Mouse (Mus musculus): ENCODE data around the gene Selenbp1.
A peak's percentile ranks its signal among the peaks of the same experiment; 100 is the strongest.

DNA sequence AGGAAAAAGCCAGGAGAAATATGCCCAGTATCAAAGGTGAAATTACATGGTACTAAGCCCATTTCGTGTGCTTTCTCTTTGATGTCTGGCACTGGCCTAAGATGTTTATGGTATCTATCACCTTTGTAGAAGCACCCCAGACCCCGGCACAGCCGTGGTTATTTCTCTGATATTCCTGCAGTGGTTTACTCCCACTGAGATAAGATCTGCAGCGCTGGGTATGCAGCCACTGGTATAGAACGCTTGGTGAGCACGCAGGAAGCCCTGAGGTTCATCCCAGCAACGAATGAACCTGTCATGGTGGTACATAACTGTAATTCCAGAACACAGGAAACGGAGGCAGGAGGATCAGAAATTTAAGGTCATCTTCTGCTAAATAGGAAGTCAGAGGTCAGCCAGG is 8.2 kb upstream of the Selenbp1 start:
- TF ChIP-seq CHD2 (IDR thresholded peaks at IDR 0.05; ENCODE audit: low read length) = no peak
- 0 out of 4 replicates have a peak, but pooled peaks have one; percentile 3 to 18 for TF ChIP-seq EP300 (IDR thresholded peaks at IDR 0.05; ENCODE audit: low read depth in 1 of 2, low read length in 2 of 2)
- TF ChIP-seq CTCF (IDR thresholded peaks at IDR 0.05 in 2 of 3, conservative IDR thresholded peaks at IDR 0.05 in 1 of 3; ENCODE audit: control insufficient read depth in 1 of 3, insufficient read depth in 1 of 3, low read depth in 2 of 3, low read length in 3 of 3, poor library complexity in 1 of 3, severe bottlenecking in 1 of 3) = no peak
- TF ChIP-seq RCOR1 (IDR thresholded peaks at IDR 0.05; ENCODE audit: low read depth, low read length) = no peak
- no peak for TF ChIP-seq ZNF384 (IDR thresholded peaks at IDR 0.05; ENCODE audit: low read depth, low read length)
- no peak for TF ChIP-seq CHD1 (IDR thresholded peaks at IDR 0.05; ENCODE audit: low read depth, low read length)
- no peak for TF ChIP-seq HCFC1 (IDR thresholded peaks at IDR 0.05; ENCODE audit: low read depth, low read length)
- TF ChIP-seq MEF2A (IDR thresholded peaks at IDR 0.05; ENCODE audit: extremely low read depth, insufficient replicate concordance, low read depth, low read length, poor library complexity, severe bottlenecking) = no peak
- no peak for TF ChIP-seq POLR2A (IDR thresholded peaks at IDR 0.05; ENCODE audit: control insufficient read depth in 1 of 2, insufficient read depth in 1 of 2, low read depth in 1 of 2, low read length in 2 of 2, poor library complexity in 1 of 2)
- TF ChIP-seq GATA1 (IDR thresholded peaks at IDR 0.05; ENCODE audit: low read depth, low read length) = peak; percentile 61; the same call in 1 of the 2 replicates

Data from MEL (cell line).